Mouse (Mus musculus) olfactory bulb, adult 2 months (tissue): Measurements from ENCODE around the gene Scnm1. TPM values are rescaled to one million over a fixed set of nuclear protein-coding genes. Genes with fewer than 3 reads are reported as not detected.
"Not testable (repeated sequence)": the region's sequence is repeated elsewhere in the genome, so short reads cannot be mapped to it uniquely, and the experiment has no call there.

Experiments used
- H3K27ac ChIP-seq: fragments of 200-500 bp; 2 replicates; pipeline ENCODE4 v1.5.1; 2012; ENCODE audit warnings: low read depth, low read length; ENCODE audit not compliant: insufficient read depth
- H3K4me1 ChIP-seq: fragments of 200-500 bp; 2 replicates; pipeline ENCODE4 v1.6.1; 2012; ENCODE audit warnings: low read length; ENCODE audit not compliant: control insufficient read depth, insufficient read depth
- H3K4me3 ChIP-seq: fragments of 200-500 bp; 2 replicates; pipeline ENCODE4 v1.5.1; 2012; ENCODE audit warnings: mild to moderate bottlenecking, low read depth, low read length, moderate library complexity; ENCODE audit not compliant: insufficient read depth
- CTCF ChIP-seq: fragments of 200-500 bp; IDR thresholded peaks from 2 replicates; pipeline ENCODE4 v1.5.1; 2012; ENCODE audit warnings: low read depth, mild to moderate bottlenecking, low read length, moderate library complexity; ENCODE audit not compliant: insufficient read depth
- POLR2A ChIP-seq: fragments of 200-500 bp; IDR thresholded peaks from 2 replicates; pipeline ENCODE4 v1.6.1; 2012; ENCODE audit warnings: mild to moderate bottlenecking, low read depth, low read length, moderate library complexity; ENCODE audit not compliant: insufficient read depth
- WGBS: fragments of 180-500 bp; shearing (Covaris S2); methylation state at CpG from one replicate; pipeline ENCODE4 v1.1.7; 2018; 5-methylcytosine and 5-hydroxymethylcytosine counted together
- polyA plus RNA-seq: library from polyadenylated mRNA; stranded (reverse); fragments of >200 nt; gene quantifications from 2 replicates; pipeline ENCODE4 v1.2.4, GENCODE M21; 2012; ENCODE audit warnings: low replicate concordance; ENCODE audit not compliant: missing spikeins, insufficient read depth, insufficient read length

Scnm1 gene
- polyA plus RNA-seq, 1 experiment: not detected

DNA sequence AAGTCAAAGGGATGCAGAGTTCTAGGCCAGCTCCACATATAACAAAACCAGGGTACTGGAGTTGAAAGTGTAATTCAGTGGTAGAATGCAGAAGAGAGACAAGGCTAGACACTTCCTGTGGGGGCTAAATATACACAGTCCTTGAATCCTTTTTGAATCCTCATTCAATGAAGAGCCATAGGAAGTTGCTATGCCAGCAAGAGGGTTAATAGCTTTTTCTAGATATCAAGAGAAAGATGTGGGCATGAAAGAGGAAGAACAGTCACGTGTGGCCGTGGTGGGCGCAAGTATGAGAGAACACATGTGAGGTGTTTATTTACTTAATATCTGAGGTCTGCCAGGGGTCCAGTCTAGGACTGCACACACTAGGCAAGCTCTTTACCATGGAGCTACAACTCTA lies 2.5 kb upstream of the Scnm1 start:
- Histone ChIP-seq H3K4me3 (no peak overlapping the region), H3K4me1 (peaks cover 3% of the 10 kb centered on the region), H3K27ac (no peak overlapping the region)
- TF ChIP-seq CTCF (no peak), POLR2A (no peak)
- WGBS: 91% methylated on average over 3 of the region's 3 CpGs

DNA sequence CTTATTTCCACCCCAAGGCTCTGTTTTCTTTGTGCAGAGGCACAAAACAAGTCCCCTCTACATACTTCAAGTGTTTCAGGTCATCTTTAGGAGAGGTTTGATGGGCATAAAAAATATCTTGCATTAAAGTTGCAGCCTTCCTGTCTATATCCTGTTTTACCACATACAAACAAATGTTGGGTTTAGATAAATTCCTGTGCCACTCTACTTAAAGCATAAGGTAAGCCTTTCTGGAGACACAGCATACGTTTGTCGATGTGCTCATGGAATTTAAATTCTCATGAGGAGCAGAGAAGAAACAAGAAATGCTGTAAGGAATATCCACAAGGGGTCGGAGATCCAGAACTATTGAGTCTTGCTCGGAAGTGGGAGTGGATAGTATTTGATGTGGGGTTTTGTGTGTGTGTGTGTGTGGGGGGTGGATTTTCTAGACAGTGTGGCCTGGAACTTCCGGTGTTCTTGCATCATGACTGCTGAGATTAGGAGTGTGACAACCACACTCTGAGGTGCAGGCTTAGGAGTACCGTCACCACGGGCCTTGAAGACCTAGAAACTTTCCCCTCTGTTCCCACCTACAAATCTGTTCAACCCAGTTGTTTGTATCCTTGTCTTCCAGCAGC lies 1.7 kb upstream of the Scnm1 start:
- no peak for TF ChIP-seq CTCF
- TF ChIP-seq POLR2A: no peak
- Histone ChIP-seq H3K27ac (no peak overlapping the region), H3K4me1 (peaks cover 3% of the 10 kb centered on the region), H3K4me3 (no peak overlapping the region)
- WGBS: 48% methylated on average over 7 of the region's 7 CpGs

DNA sequence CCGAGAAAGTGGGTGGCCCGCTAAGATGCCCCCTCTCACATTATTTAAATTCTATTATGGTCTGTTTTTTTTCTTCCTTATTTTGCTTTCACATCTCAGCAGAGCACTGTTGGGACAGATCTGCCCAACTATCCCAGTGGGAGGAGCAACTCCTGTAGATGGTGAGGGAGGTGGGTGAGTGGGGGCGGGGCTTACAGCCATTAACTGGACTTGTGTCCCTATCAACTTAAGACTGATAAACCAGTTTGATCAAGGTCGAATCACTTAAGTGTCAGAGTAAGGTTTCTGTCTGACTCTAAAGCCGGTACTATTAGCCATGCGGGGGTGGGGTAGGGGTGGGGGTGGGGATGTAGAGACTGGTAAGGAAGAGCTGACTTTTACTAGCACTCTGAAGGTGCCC lies 1.2 kb upstream of the Scnm1 start:
- Histone ChIP-seq H3K4me3 (peak overlapping the region; percentile 24), H3K27ac (no peak overlapping the region), H3K4me1 (peaks cover 3% of the 10 kb centered on the region)
- TF ChIP-seq POLR2A: no peak
- WGBS: 19% methylated on average over 6 of the region's 6 CpGs

GRCm38 (mm10) chr3:95134133-95134532 lies 322 bp upstream of the Scnm1 start:
- not testable (repeated sequence) for H3K27ac ChIP-seq, H3K4me3 ChIP-seq, H3K4me1 ChIP-seq
- no CpG with 5 or more reads among the region's 12 CpGs for WGBS

- TF ChIP-seq CTCF: no peak
- TF ChIP-seq POLR2A: no peak
- 58% methylated on average over 11 of the region's 11 CpGs for WGBS
- peaks cover 3% of the 10 kb centered on the region for H3K4me1 ChIP-seq
- peak overlapping the region; percentile 63 for H3K27ac ChIP-seq
- peak overlapping the region; percentile 57 for H3K4me3 ChIP-seq
Measured at GRCm38 (mm10) chr3:95133176-95133575, 635 bp downstream of the Scnm1 start.

- not testable (repeated sequence) for H3K27ac ChIP-seq, H3K4me3 ChIP-seq, H3K4me1 ChIP-seq
- WGBS: 87% methylated on average over 2 of the region's 2 CpGs
Measured at GRCm38 (mm10) chr3:95132389-95132788, 1.4 kb downstream of the Scnm1 start.

DNA sequence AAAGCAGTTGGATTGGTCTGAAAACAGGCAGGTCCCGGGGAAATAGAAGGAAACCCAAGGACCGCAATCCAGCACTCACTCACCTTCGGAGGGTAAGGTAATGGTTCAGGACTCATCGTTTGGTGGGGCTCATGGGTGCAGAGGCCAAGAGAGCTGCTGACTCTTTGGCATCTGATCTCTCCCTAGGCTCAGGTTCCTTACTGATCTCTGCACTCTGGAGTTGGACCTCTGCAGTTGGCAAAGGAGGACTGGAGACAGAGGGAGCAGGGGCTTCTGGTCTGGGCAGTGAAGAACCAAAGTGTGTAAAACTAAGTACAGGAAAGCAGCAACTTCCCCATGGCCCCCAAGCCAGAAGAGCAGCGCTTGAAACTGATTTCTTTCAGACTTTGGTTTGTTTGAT lies 3.7 kb downstream of the Scnm1 start:
- H3K4me1 ChIP-seq: peaks cover 4% of the 10 kb centered on the region
- 88% methylated on average over 5 of the region's 5 CpGs for WGBS
- H3K27ac ChIP-seq: no peak overlapping the region
- TF ChIP-seq CTCF (no peak), POLR2A (no peak)
- no peak overlapping the region for H3K4me3 ChIP-seq

- TF ChIP-seq CTCF (no peak), POLR2A (no peak)
- Histone ChIP-seq H3K4me1 (peaks cover 9% of the 10 kb centered on the region), H3K4me3 (no peak overlapping the region), H3K27ac (no peak overlapping the region)
- WGBS: 37% methylated on average over 6 of the region's 6 CpGs
Measured at GRCm38 (mm10) chr3:95129226-95129651, 4.6 kb downstream of the Scnm1 start.

DNA sequence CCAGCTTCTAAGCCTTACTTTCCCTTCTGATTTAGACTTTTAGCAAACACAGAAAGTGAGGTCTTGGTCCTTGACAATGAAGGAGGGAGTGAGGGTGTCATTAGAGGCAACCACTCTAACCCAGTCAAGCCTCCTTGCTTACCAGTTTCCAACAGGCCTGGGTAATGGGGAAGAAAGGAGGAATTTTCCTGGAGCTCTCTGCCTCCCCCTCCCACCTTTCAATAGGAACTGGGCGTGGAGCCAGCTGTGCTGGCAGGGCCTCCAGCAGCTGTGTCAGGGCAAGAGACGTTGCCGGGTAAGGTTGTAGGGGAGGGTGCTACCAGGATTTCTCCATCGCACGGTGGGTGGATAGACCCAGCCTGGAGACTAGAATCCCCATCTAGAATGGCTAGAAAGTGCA lies 8.8 kb downstream of the Scnm1 start:
- TF ChIP-seq CTCF (no peak), POLR2A (no peak)
- Histone ChIP-seq H3K4me3 (no peak overlapping the region), H3K27ac (peak overlapping the region; percentile 33; the same call in 1 of the 2 replicates), H3K4me1 (peaks cover 7% of the 10 kb centered on the region)
- WGBS: 3% methylated on average over 5 of the region's 5 CpGs

DNA sequence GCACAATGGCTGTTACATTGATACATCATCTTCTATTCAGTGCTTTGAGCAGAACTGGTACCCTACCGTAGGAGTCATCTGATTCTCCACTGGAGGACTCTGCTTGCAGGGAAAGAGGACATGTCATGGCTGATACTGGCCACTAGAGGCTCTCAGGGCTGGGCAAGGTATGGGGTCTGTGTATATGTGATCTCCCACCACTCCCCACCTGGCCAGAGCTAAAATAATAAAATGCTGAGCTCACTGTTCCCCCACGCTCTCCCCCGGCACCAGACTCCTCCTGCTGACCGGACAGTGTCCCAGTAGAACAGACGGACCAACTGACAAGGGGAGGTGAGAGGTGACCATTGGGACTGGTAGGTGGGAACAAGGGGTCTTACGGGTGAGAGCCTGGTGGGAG lies 9.6 kb downstream of the Scnm1 start, which contains the start of gene Tmod4:
Tmod4 (plus strand) TSS at position 231 of the 400 bp plus-strand sequence.
- Histone ChIP-seq H3K27ac (peak within 1 kb of the TSS; percentile 33), H3K4me3 (no peak within 1 kb of the TSS), H3K4me1 (peaks cover 7% of the 10 kb centered on the region)
- TF ChIP-seq POLR2A: no peak
- TF ChIP-seq CTCF: no peak; the same call in 1 of the 2 replicates
- WGBS: 64% methylated on average over 6 of the region's 6 CpGs
